Mouse (Mus musculus): Measurements from ENCODE around the gene Rbm38.

GRCm38 (mm10) chr2:172979666-172980345 is 40.5 kb upstream of the Rbm38 start:
- TF ChIP-seq CTCF (IDR thresholded peaks at IDR 0.05; ENCODE audit: control insufficient read depth, insufficient read depth, insufficient read length) (no peak), CEBPB (IDR thresholded peaks at IDR 0.05; ENCODE audit: low read depth) (no peak), MYOG (IDR thresholded peaks at IDR 0.05; ENCODE audit: control insufficient read depth, extremely low read depth, insufficient read length) (no peak)

Measured in C2C12 (cell line).